Mouse (Mus musculus): ENCODE measurements around the gene Lrrc2.

The Lrrc2 gene

GRCm38 (mm10) chr9:110965062-110965909 is 13.9 kb downstream of the Lrrc2 start:
- in situ Hi-C loops (cut with MboI; ENCODE audit: low pct_unique_long_range_greater_than_20kb in 1 of 2, low sequenced_read_pairs in 2 of 2, unreplicated experiment in 1 of 2): no loop called here

GRCm38 (mm10) chr9:110965910-110966231 is 14.5 kb downstream of the Lrrc2 start:
- in situ Hi-C loops (cut with MboI; ENCODE audit: low pct_unique_long_range_greater_than_20kb in 1 of 2, low sequenced_read_pairs in 2 of 2, unreplicated experiment in 1 of 2): no loop called here

DNA sequence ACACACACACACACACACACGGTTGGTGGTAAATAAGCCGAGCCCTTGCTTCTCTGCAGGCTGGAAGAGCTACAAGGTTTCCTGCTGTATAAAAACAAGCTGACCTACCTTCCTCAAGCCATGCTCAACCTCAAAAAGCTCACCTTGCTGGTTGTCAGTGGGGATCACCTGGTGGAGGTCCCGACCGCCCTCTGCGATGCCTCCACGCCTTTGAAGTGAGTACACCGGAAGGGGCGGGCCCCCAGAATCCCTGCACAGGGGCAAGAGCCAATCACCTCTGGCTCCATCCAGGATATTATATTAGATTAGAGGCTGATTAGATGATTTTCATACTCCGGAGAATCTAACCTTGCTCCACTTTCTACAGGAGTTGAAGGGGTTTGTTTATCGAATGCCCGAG is 28.1 kb downstream of the Lrrc2 start:
- in situ Hi-C loops (cut with MboI; ENCODE audit: low pct_unique_long_range_greater_than_20kb in 1 of 2, low sequenced_read_pairs in 2 of 2, unreplicated experiment in 1 of 2): no loop called here

DNA sequence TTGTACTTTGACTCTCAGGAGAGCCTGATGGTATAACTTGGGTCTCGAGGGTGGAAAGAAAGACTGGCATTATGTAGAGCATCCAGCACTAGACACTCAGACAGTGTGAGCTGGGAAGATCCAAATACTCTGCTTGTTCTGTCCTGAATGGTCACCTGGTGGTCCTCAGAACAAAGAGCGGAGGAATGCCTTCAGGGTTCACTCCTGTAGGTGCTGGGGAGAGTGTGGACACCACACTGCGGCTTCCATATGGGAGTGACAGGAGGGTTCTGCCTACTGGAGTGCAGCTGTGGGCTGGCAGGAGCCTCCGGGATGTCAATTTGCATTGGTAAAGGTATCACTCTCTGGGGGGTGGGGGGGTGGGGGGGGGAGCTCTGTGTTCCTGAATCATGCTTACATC is 31.0 kb downstream of the Lrrc2 start:
- in situ Hi-C loops (cut with MboI; ENCODE audit: low pct_unique_long_range_greater_than_20kb in 1 of 2, low sequenced_read_pairs in 2 of 2, unreplicated experiment in 1 of 2): no loop called here

DNA sequence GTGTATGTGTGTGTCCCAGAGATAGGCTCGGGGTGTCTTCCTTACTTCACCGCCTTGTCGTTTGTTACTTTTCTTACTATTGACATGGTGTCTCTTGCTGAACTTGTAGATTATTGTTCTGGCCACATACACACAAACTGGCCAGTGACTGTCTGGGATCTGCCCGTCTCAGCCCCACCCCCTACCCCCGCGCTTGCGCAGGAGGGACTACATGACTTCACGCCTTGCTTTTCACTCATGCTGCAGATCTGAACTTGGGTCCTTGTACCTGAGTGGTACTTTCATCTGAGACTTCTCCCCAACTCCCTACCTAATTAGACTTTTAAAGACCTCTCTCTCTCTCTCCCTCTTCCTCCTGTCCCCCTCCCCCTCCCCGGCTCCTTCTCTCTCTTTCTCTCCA is 32.8 kb downstream of the Lrrc2 start:
- in situ Hi-C loops (cut with MboI; ENCODE audit: low pct_unique_long_range_greater_than_20kb in 1 of 2, low sequenced_read_pairs in 2 of 2, unreplicated experiment in 1 of 2): no loop called here

GRCm38 (mm10) chr9:110985541-110985940 is 34.2 kb downstream of the Lrrc2 start:
- in situ Hi-C loops (cut with MboI; ENCODE audit: low pct_unique_long_range_greater_than_20kb in 1 of 2, low sequenced_read_pairs in 2 of 2, unreplicated experiment in 1 of 2): no loop called here

- in situ Hi-C loops (cut with MboI; ENCODE audit: low pct_unique_long_range_greater_than_20kb in 1 of 2, low sequenced_read_pairs in 2 of 2, unreplicated experiment in 1 of 2): no loop called here
Measured at GRCm38 (mm10) chr9:110985951-110986350, 34.6 kb downstream of the Lrrc2 start.

- in situ Hi-C loops (cut with MboI; ENCODE audit: low pct_unique_long_range_greater_than_20kb in 1 of 2, low sequenced_read_pairs in 2 of 2, unreplicated experiment in 1 of 2): no loop called here
Measured at GRCm38 (mm10) chr9:110987331-110987730, 36.0 kb downstream of the Lrrc2 start.

GRCm38 (mm10) chr9:110988078-110988477 is 36.7 kb downstream of the Lrrc2 start:
- in situ Hi-C loops (cut with MboI; ENCODE audit: low pct_unique_long_range_greater_than_20kb in 1 of 2, low sequenced_read_pairs in 2 of 2, unreplicated experiment in 1 of 2): no loop called here

DNA sequence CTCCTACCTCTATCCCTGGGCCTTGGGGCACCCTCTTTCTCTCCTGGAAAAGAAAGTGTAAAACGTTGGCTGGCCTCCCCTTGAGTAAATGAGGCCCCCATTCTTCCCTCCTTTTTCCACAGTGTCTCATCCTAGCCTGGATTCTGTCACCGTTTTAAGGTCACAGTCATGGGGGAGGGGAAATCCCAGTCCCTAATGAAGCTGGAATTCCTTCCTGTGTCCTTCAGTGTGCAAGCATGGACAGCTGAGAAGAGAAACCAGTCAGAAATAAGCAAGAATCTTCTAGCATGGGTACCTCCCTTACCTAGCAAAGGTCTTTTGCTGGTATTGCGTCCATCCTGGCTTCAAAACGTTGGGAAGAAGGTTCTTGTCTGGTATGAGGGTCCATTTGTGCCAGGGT is 37.8 kb downstream of the Lrrc2 start:
- in situ Hi-C loops (cut with MboI; ENCODE audit: low pct_unique_long_range_greater_than_20kb in 1 of 2, low sequenced_read_pairs in 2 of 2, unreplicated experiment in 1 of 2): no loop called here

- in situ Hi-C loops (cut with MboI; ENCODE audit: low pct_unique_long_range_greater_than_20kb in 1 of 2, low sequenced_read_pairs in 2 of 2, unreplicated experiment in 1 of 2): no loop called here
Measured at GRCm38 (mm10) chr9:110989543-110989942, 38.2 kb downstream of the Lrrc2 start.

GRCm38 (mm10) chr9:110990204-110990603 is 38.9 kb downstream of the Lrrc2 start, which contains the start of gene Rtp3:
Rtp3 (minus strand) TSS chr9:110990583.
- in situ Hi-C loops (cut with MboI; ENCODE audit: low pct_unique_long_range_greater_than_20kb in 1 of 2, low sequenced_read_pairs in 2 of 2, unreplicated experiment in 1 of 2): no loop called here

- in situ Hi-C loops (cut with MboI; ENCODE audit: low pct_unique_long_range_greater_than_20kb in 1 of 2, low sequenced_read_pairs in 2 of 2, unreplicated experiment in 1 of 2): no loop called here
Measured at GRCm38 (mm10) chr9:110993281-110993709, 42.0 kb downstream of the Lrrc2 start.

DNA sequence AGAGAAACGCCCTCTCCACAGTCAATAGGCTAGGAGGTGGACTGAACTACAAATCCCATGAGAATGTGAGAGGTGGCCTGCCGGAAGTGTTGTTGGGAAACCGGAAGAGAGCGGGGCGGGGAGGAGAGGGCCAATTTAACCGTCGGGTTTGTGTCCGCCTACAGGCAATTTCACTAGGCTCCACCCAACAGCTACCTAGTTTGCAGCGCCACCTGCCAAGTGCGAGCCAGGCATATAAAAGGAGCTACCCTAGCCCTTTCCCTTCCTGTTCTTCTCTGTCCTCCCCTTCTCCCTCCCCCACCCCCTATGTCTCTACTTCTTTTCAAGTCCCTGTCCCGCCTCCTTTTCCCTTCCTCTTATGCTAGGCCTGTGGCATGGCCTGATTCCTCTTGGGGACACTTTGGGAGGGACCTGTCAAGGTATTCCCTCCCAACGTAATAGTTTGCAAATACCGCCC is 43.4 kb downstream of the Lrrc2 start:
- in situ Hi-C loops (cut with MboI; ENCODE audit: low pct_unique_long_range_greater_than_20kb in 1 of 2, low sequenced_read_pairs in 2 of 2, unreplicated experiment in 1 of 2): no loop called here

DNA sequence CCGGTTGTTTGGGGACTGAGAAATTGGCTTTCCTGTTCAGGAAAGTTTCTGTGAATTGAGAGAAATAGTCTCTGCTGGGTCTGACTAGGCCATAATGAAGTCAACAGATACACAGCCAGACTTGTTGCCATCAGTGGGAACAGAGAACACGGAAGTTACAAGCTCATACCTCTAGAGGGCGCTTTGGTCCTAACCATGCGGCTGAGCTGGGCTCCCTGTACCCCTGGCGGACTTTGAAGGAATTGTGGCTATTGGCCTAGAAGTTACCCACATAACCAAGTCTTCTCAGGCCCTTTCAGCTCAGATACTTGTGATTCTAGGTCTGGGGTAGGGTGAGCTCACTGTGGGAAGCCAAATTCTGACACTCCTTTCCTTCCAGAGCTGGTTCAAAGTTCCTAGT is 45.9 kb downstream of the Lrrc2 start:
- in situ Hi-C loops (cut with MboI; ENCODE audit: low pct_unique_long_range_greater_than_20kb in 1 of 2, low sequenced_read_pairs in 2 of 2, unreplicated experiment in 1 of 2): no loop called here

GRCm38 (mm10) chr9:110999056-110999455 is 47.7 kb downstream of the Lrrc2 start:
- in situ Hi-C loops (cut with MboI; ENCODE audit: low pct_unique_long_range_greater_than_20kb in 1 of 2, low sequenced_read_pairs in 2 of 2, unreplicated experiment in 1 of 2): no loop called here

- in situ Hi-C loops (cut with MboI; ENCODE audit: low pct_unique_long_range_greater_than_20kb in 1 of 2, low sequenced_read_pairs in 2 of 2, unreplicated experiment in 1 of 2): no loop called here
Measured at GRCm38 (mm10) chr9:110999856-111000255, 48.5 kb downstream of the Lrrc2 start.

DNA sequence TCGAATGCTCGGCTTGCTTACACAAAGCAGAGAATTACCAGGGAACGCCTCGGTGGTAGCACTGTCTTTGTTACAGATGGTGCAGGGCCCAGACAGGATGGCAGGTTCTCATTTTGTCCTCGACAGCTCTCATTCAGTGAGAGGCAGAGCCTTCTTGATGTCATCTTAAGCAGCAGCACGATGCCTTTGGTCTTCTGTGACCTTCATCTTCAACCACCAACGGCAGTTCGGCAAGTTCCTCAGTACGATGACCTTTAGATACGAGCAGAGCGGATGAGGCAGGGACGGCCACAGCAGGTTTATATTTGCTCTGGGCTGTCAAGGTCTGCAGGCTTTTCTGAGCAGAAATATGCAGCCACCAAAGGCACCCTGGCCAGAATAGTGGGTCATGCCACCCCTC is 50.3 kb downstream of the Lrrc2 start:
- in situ Hi-C loops (cut with MboI; ENCODE audit: low pct_unique_long_range_greater_than_20kb in 1 of 2, low sequenced_read_pairs in 2 of 2, unreplicated experiment in 1 of 2): no loop called here

DNA sequence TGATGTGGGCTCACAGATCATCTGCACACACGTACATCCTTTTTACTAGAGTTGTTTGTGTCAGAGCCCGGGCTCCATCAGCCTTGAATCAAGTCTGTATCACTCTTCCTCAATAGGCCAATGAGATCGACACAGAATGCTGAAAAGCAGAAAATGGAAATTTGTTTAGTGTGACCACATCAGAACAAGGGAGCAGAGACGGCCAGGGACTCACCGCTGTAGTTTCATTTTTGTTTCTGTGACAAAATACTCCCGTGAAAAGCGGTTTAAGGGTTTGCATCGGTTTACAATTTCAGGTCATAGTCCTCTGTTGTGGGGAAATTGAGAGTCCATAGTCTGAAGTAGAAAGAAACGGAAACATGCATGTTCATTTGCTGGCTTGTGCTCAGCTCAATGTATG is 51.9 kb downstream of the Lrrc2 start:
- in situ Hi-C loops (cut with MboI; ENCODE audit: low pct_unique_long_range_greater_than_20kb in 1 of 2, low sequenced_read_pairs in 2 of 2, unreplicated experiment in 1 of 2): no loop called here

GRCm38 (mm10) chr9:111006544-111006943 is 55.2 kb downstream of the Lrrc2 start:
- in situ Hi-C loops (cut with MboI; ENCODE audit: low pct_unique_long_range_greater_than_20kb in 1 of 2, low sequenced_read_pairs in 2 of 2, unreplicated experiment in 1 of 2): no loop called here
